Mouse (Mus musculus): ENCODE measurements around the gene Limch1.

- TF ChIP-seq CTCF (conservative IDR thresholded peaks at IDR 0.05 in 1 of 2, IDR thresholded peaks at IDR 0.05 in 1 of 2; ENCODE audit: low read depth in 2 of 2, low read length in 2 of 2), result no peak
- no peak for TF ChIP-seq POLR2AphosphoS2 (IDR thresholded peaks at IDR 0.05; ENCODE audit: low read depth, low read length)
- no peak for TF ChIP-seq KAT2A (IDR thresholded peaks at IDR 0.05; ENCODE audit: insufficient replicate concordance, low read length)
- no peak for TF ChIP-seq NELFE (IDR thresholded peaks at IDR 0.05; ENCODE audit: low read depth, low read length)
- TF ChIP-seq NRF1 (IDR thresholded peaks at IDR 0.05; ENCODE audit: low read depth, low read length), result no peak
- TF ChIP-seq EP300 (IDR thresholded peaks at IDR 0.05; ENCODE audit: low read length), result no peak
- TF ChIP-seq UBTF (IDR thresholded peaks at IDR 0.05; ENCODE audit: low read depth, low read length), result no peak
- no peak for TF ChIP-seq POLR2A (IDR thresholded peaks at IDR 0.05; ENCODE audit: low read depth, low read length)
- no peak for TF ChIP-seq ZNF384 (IDR thresholded peaks at IDR 0.05; ENCODE audit: low read depth, low read length)
- no peak for TF ChIP-seq E2F4 (IDR thresholded peaks at IDR 0.05; ENCODE audit: insufficient replicate concordance, low read depth, low read length)
Observed at GRCm38 (mm10) chr5:66746761-66747160, 1.1 kb downstream of the Limch1 start.
